Mouse (Mus musculus) olfactory bulb, adult 2 months (tissue): Measurements from ENCODE around the gene Ppm1l. TPM values are rescaled to one million over a fixed set of nuclear protein-coding genes. Genes with fewer than 3 reads are reported as not detected.

Source experiments
- H3K27ac ChIP-seq: fragments of 200-500 bp; 2 replicates; pipeline ENCODE4 v1.5.1; 2012; ENCODE audit warnings: low read depth, low read length; ENCODE audit not compliant: insufficient read depth
- H3K4me1 ChIP-seq: fragments of 200-500 bp; 2 replicates; pipeline ENCODE4 v1.6.1; 2012; ENCODE audit warnings: low read length; ENCODE audit not compliant: control insufficient read depth, insufficient read depth
- H3K4me3 ChIP-seq: fragments of 200-500 bp; 2 replicates; pipeline ENCODE4 v1.5.1; 2012; ENCODE audit warnings: mild to moderate bottlenecking, low read depth, low read length, moderate library complexity; ENCODE audit not compliant: insufficient read depth
- CTCF ChIP-seq: fragments of 200-500 bp; IDR thresholded peaks from 2 replicates; pipeline ENCODE4 v1.5.1; 2012; ENCODE audit warnings: low read depth, mild to moderate bottlenecking, low read length, moderate library complexity; ENCODE audit not compliant: insufficient read depth
- POLR2A ChIP-seq: fragments of 200-500 bp; IDR thresholded peaks from 2 replicates; pipeline ENCODE4 v1.6.1; 2012; ENCODE audit warnings: mild to moderate bottlenecking, low read depth, low read length, moderate library complexity; ENCODE audit not compliant: insufficient read depth
- WGBS: fragments of 180-500 bp; shearing (Covaris S2); methylation state at CpG from one replicate; pipeline ENCODE4 v1.1.7; 2018; 5-methylcytosine and 5-hydroxymethylcytosine counted together
- polyA plus RNA-seq: library from polyadenylated mRNA; stranded (reverse); fragments of >200 nt; gene quantifications from 2 replicates; pipeline ENCODE4 v1.2.4, GENCODE M21; 2012; ENCODE audit warnings: low replicate concordance; ENCODE audit not compliant: missing spikeins, insufficient read depth, insufficient read length

The Ppm1l gene
- polyA plus RNA-seq, 1 experiment = not detected

GRCm38 (mm10) chr3:69468280-69469008 lies 151.8 kb downstream of the Ppm1l start:
- peaks cover 9% of the 10 kb centered on the region for H3K4me1 ChIP-seq
- TF ChIP-seq POLR2A (no peak), CTCF (no peak)
- H3K27ac ChIP-seq = no peak overlapping the region
- H3K4me3 ChIP-seq = no peak overlapping the region
- 61% methylated on average over 9 of the region's 9 CpGs for WGBS

- WGBS = 63% methylated on average over 6 of the region's 6 CpGs
- TF ChIP-seq CTCF = no peak
- TF ChIP-seq POLR2A = no peak
- Histone ChIP-seq H3K27ac (no peak overlapping the region), H3K4me1 (peaks cover 9% of the 10 kb centered on the region), H3K4me3 (no peak overlapping the region)
Observed at GRCm38 (mm10) chr3:69469463-69470141, 152.9 kb downstream of the Ppm1l start.

- no peak for TF ChIP-seq POLR2A
- no peak for TF ChIP-seq CTCF
- no peak overlapping the region for H3K4me3 ChIP-seq
- peaks cover 9% of the 10 kb centered on the region for H3K4me1 ChIP-seq
- no peak overlapping the region for H3K27ac ChIP-seq
- 88% methylated on average over 11 of the region's 11 CpGs for WGBS
Observed at GRCm38 (mm10) chr3:69470142-69470796, 153.6 kb downstream of the Ppm1l start.

GRCm38 (mm10) chr3:69475850-69476450 lies 159.3 kb downstream of the Ppm1l start:
- no peak overlapping the region for H3K27ac ChIP-seq
- WGBS = 73% methylated on average over 12 of the region's 12 CpGs
- peaks cover 14% of the 10 kb centered on the region for H3K4me1 ChIP-seq
- no peak for TF ChIP-seq CTCF
- no peak for TF ChIP-seq POLR2A
- no peak overlapping the region for H3K4me3 ChIP-seq

- WGBS = 39% methylated on average over 3 of the region's 3 CpGs
- no peak for TF ChIP-seq POLR2A
- no peak for TF ChIP-seq CTCF
- Histone ChIP-seq H3K4me1 (peaks cover 20% of the 10 kb centered on the region), H3K4me3 (no peak overlapping the region), H3K27ac (no peak overlapping the region)
Observed at GRCm38 (mm10) chr3:69479937-69480336, 163.3 kb downstream of the Ppm1l start.

GRCm38 (mm10) chr3:69481835-69482234 lies 165.2 kb downstream of the Ppm1l start:
- WGBS = 31% methylated on average over 4 of the region's 4 CpGs
- no peak for TF ChIP-seq CTCF
- TF ChIP-seq POLR2A = no peak
- Histone ChIP-seq H3K4me1 (peaks cover 16% of the 10 kb centered on the region), H3K27ac (no peak overlapping the region), H3K4me3 (no peak overlapping the region)

- 45% methylated on average over 13 of the region's 13 CpGs for WGBS
- H3K27ac ChIP-seq = 0 out of 2 replicates have a peak overlapping the region, but pooled peaks have one; percentile 1
- H3K4me3 ChIP-seq = no peak overlapping the region
- H3K4me1 ChIP-seq = peaks cover 18% of the 10 kb centered on the region
- TF ChIP-seq CTCF = no peak
- TF ChIP-seq POLR2A = no peak
Observed at GRCm38 (mm10) chr3:69484006-69484574, 167.4 kb downstream of the Ppm1l start.

- H3K27ac ChIP-seq = 0 out of 2 replicates have a peak overlapping the region, but pooled peaks have one; percentile 1
- WGBS = 44% methylated on average over 4 of the region's 4 CpGs
Observed at GRCm38 (mm10) chr3:69484582-69484981, 167.9 kb downstream of the Ppm1l start.

GRCm38 (mm10) chr3:69485347-69485746 lies 168.7 kb downstream of the Ppm1l start:
- H3K4me3 ChIP-seq = no peak overlapping the region
- 89% methylated on average over 3 of the region's 3 CpGs for WGBS
- H3K27ac ChIP-seq = no peak overlapping the region
- H3K4me1 ChIP-seq = peaks cover 18% of the 10 kb centered on the region
- TF ChIP-seq CTCF = no peak
- TF ChIP-seq POLR2A = no peak

More at GRCm38 (mm10) chr3:69484582-69484981, 167.9 kb downstream of the Ppm1l start:
- Histone ChIP-seq H3K4me1 (peaks cover 18% of the 10 kb centered on the region), H3K4me3 (no peak overlapping the region)
- no peak for TF ChIP-seq POLR2A
- no peak for TF ChIP-seq CTCF
